Mouse (Mus musculus): ENCODE results near the gene Gcgr. TPM values are rescaled to one million over a fixed set of nuclear protein-coding genes. Genes with fewer than 3 reads are reported as not detected.
"Not testable (repeated sequence)": the region's sequence is repeated elsewhere in the genome, so short reads cannot be mapped to it uniquely, and the experiment has no call there.

The Gcgr gene
- polyA plus RNA-seq, 1 experiment from 2014 or later = 0.29 TPM

- Histone ChIP-seq H3K4me1 (peaks cover 22% of the 10 kb centered on the region), H3K9me3 (no peaks in the 10 kb centered on the region), H3K36me3 (peaks cover 46% of the 10 kb centered on the region), H3K9ac (replicated peaks) (no peak overlapping the region), H3K27me3 (no peaks in the 10 kb centered on the region), H3K4me3 (no peak overlapping the region), H3K27ac (replicated peaks) (no peak overlapping the region), H3K4me2 (replicated peaks) (no peak overlapping the region)
- WGBS = 90% methylated on average over 3 of the region's 3 CpGs
- no peak for ATAC-seq (ENCODE audit: low FRiP score, low read depth)
Observed at GRCm38 (mm10) chr11:120545964-120546363, 15.5 kb downstream of the Gcgr start.

DNA sequence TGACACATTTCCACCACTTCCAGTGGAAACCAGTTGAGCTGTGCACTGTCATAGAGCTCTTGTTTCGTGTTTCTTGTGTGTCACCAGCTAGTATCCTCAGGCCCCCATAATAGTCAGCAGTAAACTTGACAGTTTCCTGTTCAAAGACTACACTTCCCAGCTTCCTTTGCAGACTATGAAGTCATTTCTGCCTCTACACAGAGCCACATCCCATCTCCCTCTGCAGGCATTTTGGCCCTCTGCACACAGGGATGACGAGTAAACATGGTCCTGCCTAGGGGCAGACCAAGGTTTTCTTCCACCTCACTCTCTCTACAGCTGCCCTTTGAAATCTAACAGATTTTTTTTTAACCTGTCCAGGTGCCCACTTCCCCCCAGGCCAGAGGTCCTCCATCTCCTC is 17.0 kb downstream of the Gcgr start:
- ATAC-seq (ENCODE audit: low FRiP score, low read depth) = no peak
- 0 out of 2 replicates have a peak overlapping the region, but pooled peaks have one; percentile 91 for H3K4me2 ChIP-seq (replicated peaks)
- no peak overlapping the region for H3K4me3 ChIP-seq
- 72% methylated on average over 2 of the region's 2 CpGs for WGBS
- H3K9ac ChIP-seq (replicated peaks) = no peak overlapping the region; the same call in 1 of the 2 replicates
- H3K36me3 ChIP-seq = peaks cover 37% of the 10 kb centered on the region
- no peaks in the 10 kb centered on the region for H3K27me3 ChIP-seq
- H3K27ac ChIP-seq (replicated peaks) = no peak overlapping the region
- H3K9me3 ChIP-seq = no peaks in the 10 kb centered on the region
- peaks cover 22% of the 10 kb centered on the region for H3K4me1 ChIP-seq

DNA sequence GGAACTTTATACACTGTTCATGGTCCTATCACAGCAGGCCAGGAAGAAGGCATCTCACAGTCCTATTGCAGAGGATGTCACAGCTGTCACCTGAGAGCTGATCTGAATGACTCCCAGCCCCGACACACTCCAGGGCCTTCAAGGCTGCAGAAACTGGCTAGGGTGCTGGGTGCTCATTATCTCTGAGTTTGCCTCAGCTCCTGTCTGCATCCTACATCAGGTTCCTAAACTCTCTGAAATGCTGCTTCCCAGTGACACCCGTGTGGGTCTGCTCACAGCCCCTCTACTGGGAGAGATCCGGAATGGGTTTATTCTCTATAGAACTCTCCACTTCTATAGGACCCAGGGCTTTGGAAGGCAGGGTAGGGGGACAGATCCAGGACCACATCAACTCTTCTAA is 17.7 kb downstream of the Gcgr start:
- Histone ChIP-seq H3K27me3 (no peaks in the 10 kb centered on the region), H3K4me1 (peaks cover 22% of the 10 kb centered on the region), H3K27ac (replicated peaks) (no peak overlapping the region), H3K4me3 (peak overlapping the region; percentile 86), H3K9me3 (no peaks in the 10 kb centered on the region), H3K4me2 (replicated peaks) (peak overlapping the region; percentile 91), H3K36me3 (peaks cover 29% of the 10 kb centered on the region), H3K9ac (replicated peaks) (peak overlapping the region; percentile 97)
- ATAC-seq (ENCODE audit: low FRiP score, low read depth) = no peak
- 90% methylated on average over 3 of the region's 3 CpGs for WGBS

DNA sequence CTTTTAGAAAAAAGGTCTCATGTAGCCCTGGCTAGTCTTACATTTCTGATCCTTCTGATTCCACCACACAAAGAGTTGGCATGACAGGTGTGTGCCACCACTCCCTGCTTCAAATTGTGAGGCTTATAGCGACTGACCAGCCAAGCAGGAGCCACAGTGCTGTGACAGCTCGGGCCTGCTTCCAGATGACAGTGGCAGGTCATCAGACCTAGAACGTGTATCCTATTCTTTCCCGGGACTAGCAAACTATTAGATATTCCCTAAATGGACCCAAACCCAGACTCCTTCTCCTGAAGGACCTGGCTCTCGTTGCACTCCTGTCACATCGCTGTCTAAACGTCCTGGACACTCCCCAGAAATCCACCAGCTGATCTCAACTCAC is 18.3 kb downstream of the Gcgr start:
- no peak for ATAC-seq (ENCODE audit: low FRiP score, low read depth)
- Histone ChIP-seq H3K4me3 (peak overlapping the region; percentile 86), H3K4me2 (replicated peaks) (peak overlapping the region; percentile 91), H3K9me3 (no peaks in the 10 kb centered on the region), H3K4me1 (peaks cover 22% of the 10 kb centered on the region), H3K9ac (replicated peaks) (peak overlapping the region; percentile 97), H3K27ac (replicated peaks) (peak overlapping the region; percentile 85), H3K36me3 (peaks cover 24% of the 10 kb centered on the region), H3K27me3 (no peaks in the 10 kb centered on the region)
- WGBS = 33% methylated on average over 7 of the region's 7 CpGs

DNA sequence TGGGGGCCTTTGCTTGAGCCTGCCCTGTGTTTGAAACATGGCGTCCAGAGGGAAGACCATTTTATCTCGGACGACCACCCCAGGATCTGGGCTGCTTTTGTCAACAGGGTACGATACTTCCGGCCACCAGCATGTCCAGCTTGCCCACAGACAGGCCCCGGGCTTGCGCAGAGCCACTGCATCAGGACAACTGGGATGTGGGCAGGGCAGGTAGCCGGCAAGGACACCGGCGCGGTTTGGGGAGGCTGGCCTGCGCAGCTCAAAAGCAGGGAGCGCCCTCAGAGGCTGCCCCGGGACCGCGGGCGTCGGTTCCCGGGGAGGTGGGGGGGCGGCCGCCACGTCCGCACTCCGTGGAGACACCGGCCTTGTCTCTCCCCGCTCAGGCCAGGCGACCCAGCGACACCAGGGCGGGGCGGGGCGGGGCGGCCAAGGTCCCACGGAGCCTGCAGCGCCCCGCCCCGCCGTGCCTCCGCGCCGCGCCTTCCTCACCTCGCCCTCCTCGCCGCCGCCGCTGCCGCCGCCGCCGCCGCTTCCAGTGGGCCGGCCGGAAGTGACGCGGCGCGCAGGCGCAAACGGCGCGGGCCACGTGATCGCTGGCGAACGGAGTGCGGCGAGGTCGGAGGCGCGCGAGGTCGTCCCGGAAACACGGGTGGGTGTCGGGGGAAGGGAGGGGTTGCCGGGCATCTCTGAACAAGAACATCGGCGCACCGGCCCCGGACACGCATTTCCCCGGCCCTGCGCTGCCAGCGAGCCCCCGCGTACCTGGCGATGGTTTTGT is 18.9 kb downstream of the Gcgr start, which contains the start of gene Mcrip1:
Gene Mcrip1, minus strand, starts transcription at position 560 of the 778 bp plus-strand sequence.
- Histone ChIP-seq H3K27me3 (no peaks in the 10 kb centered on the region), H3K4me1 (peaks cover 22% of the 10 kb centered on the region), H3K4me3 (peak within 1 kb of the TSS; percentile 86), H3K27ac (replicated peaks) (peak within 1 kb of the TSS; percentile 85), H3K9me3 (no peaks in the 10 kb centered on the region), H3K9ac (replicated peaks) (peak within 1 kb of the TSS; percentile 97), H3K36me3 (peaks cover 18% of the 10 kb centered on the region), H3K4me2 (replicated peaks) (peak within 1 kb of the TSS; percentile 91)
- peak; percentile 94 for ATAC-seq (ENCODE audit: low FRiP score, low read depth)
- under 1% methylated on average over 83 of the region's 87 CpGs for WGBS

DNA sequence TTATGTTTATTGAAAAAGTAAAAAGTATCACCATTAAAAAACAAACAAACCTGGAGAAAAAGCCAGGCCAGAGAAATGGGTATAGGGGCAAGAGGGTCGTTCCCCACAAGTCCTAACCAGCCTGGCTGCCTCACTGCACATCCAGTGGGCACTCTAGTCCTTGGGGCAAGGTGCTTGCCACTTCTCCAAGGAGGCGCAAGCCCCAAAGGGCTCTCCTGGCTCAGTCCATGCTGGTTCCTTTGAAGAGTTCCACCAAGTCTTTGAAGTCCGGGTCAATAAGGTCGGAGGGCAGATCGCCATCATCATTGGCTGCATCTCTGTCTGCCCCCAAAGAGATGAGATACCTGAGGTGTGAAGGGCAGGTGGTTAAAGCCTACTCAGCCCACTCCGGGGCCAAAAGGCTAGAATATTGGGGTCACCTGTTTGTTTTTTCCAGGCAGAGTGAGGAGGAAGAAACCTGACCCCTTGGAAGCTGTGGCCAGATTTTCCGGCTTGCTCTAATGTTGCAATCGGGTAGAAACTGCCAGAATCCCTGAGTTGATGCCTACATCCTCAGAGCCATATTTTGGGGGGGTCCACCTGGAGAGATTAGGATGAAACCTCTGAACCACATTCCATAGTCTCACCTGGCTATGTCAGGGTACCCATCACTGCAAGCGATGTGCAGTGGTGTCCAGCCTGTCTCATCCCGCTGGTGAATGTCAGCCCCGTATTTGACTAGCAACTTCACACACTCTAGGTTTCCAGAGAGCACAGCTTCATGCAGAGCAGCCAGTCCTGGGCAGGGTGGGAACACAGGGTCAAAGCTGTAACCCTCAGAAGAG is 19.7 kb downstream of the Gcgr start:
- Histone ChIP-seq H3K27ac (replicated peaks) (peak overlapping the region; percentile 85), H3K4me3 (peak overlapping the region; percentile 86), H3K4me2 (replicated peaks) (peak overlapping the region; percentile 91), H3K36me3 (peaks cover 9% of the 10 kb centered on the region; the same call in 1 of the 2 replicates), H3K9ac (replicated peaks) (peak overlapping the region; percentile 97), H3K4me1 (peaks cover 22% of the 10 kb centered on the region), H3K27me3 (no peaks in the 10 kb centered on the region), H3K9me3 (no peaks in the 10 kb centered on the region)
- WGBS = 76% methylated on average over 11 of the region's 11 CpGs
- peak; percentile 73 for ATAC-seq (ENCODE audit: low FRiP score, low read depth)

GRCm38 (mm10) chr11:120550810-120551440 is 20.4 kb downstream of the Gcgr start, which contains the start of gene Ppp1r27:
Ppp1r27 (minus strand) TSS chr11:120551132.
- Histone ChIP-seq H3K27me3 (no peaks in the 10 kb centered on the region), H3K36me3 (0 out of 2 replicates have a peak, but pooled peaks cover 5% of the 10 kb centered on the region), H3K27ac (replicated peaks) (peak within 1 kb of the TSS; percentile 85), H3K4me3 (peak within 1 kb of the TSS; percentile 86), H3K4me2 (replicated peaks) (peak within 1 kb of the TSS; percentile 91), H3K9me3 (no peaks in the 10 kb centered on the region), H3K9ac (replicated peaks) (peak within 1 kb of the TSS; percentile 97), H3K4me1 (peaks cover 22% of the 10 kb centered on the region)
- ATAC-seq (ENCODE audit: low FRiP score, low read depth) = no peak
- WGBS = 95% methylated on average over 28 of the region's 28 CpGs

DNA sequence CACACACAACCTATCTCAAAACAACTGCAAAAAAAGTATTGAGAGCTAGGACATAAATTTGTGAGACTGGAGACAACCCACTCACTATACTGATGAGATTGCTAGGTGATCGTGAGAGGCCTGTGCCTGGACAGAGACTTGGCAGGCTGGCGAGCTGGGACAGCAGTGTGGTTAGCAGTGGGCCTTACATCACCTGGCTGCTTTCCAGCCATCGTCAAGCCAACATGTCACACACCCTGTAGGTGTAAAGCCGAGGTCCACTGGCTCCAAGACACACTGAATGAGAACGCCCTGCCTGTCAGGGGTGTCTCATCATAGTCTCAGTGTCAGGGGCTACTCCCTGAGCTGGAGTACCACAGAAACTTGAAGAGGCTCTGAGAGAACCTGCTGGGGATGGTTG is 22.2 kb downstream of the Gcgr start:
- Histone ChIP-seq H3K27me3 (no peaks in the 10 kb centered on the region), H3K9me3 (peaks cover 7% of the 10 kb centered on the region; the same call in 1 of the 2 replicates), H3K27ac (replicated peaks) (no peak overlapping the region), H3K36me3 (no peaks in the 10 kb centered on the region), H3K4me1 (peaks cover 19% of the 10 kb centered on the region), H3K9ac (replicated peaks) (no peak overlapping the region), H3K4me2 (replicated peaks) (no peak overlapping the region), H3K4me3 (no peak overlapping the region)
- ATAC-seq (ENCODE audit: low FRiP score, low read depth) = no peak
- 80% methylated on average over 5 of the region's 5 CpGs for WGBS

GRCm38 (mm10) chr11:120554834-120555233 is 24.3 kb downstream of the Gcgr start:
- no peak overlapping the region for H3K4me3 ChIP-seq
- H3K4me1 ChIP-seq = peaks cover 6% of the 10 kb centered on the region
- ATAC-seq (ENCODE audit: low FRiP score, low read depth) = no peak
- no peak overlapping the region for H3K27ac ChIP-seq (replicated peaks)
- no peak overlapping the region for H3K9ac ChIP-seq (replicated peaks)
- no peak overlapping the region for H3K4me2 ChIP-seq (replicated peaks)
- WGBS = 82% methylated on average over 7 of the region's 7 CpGs
- peaks cover 7% of the 10 kb centered on the region; the same call in 1 of the 2 replicates for H3K9me3 ChIP-seq
- no peaks in the 10 kb centered on the region for H3K27me3 ChIP-seq
- peaks cover 11% of the 10 kb centered on the region for H3K36me3 ChIP-seq

DNA sequence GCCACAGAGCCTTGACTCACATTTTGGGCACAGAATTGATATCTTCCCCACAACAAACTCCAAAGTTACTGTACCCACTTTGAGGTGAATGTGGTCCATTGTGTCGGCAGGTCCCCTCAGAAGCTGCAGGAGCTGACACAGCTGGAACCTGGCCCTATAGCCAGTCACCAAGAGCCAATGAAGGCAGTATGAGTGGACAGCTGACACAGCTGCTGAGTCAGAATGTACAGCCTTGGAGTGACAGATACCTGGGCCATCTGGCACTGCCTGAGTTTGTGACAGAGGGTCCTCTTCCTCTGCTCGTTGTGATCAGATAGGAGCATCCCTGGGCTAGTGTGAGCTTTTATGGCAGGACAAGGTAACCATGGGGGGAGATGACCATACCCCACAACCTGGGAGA is 24.8 kb downstream of the Gcgr start:
- Histone ChIP-seq H3K36me3 (peaks cover 15% of the 10 kb centered on the region), H3K4me1 (peaks cover 2% of the 10 kb centered on the region), H3K4me3 (no peak overlapping the region), H3K27me3 (no peaks in the 10 kb centered on the region), H3K9ac (replicated peaks) (no peak overlapping the region), H3K27ac (replicated peaks) (no peak overlapping the region), H3K4me2 (replicated peaks) (no peak overlapping the region), H3K9me3 (peaks cover 7% of the 10 kb centered on the region; the same call in 1 of the 2 replicates)
- 92% methylated on average over 2 of the region's 2 CpGs for WGBS
- ATAC-seq (ENCODE audit: low FRiP score, low read depth) = no peak

- H3K36me3 ChIP-seq = peaks cover 51% of the 10 kb centered on the region
- H3K27me3 ChIP-seq; H3K4me2 ChIP-seq (replicated peaks); H3K9ac ChIP-seq (replicated peaks); H3K4me1 ChIP-seq; H3K4me3 ChIP-seq; H3K27ac ChIP-seq (replicated peaks); ATAC-seq (ENCODE audit: low FRiP score, low read depth); H3K9me3 ChIP-seq: not testable (repeated sequence)
- 88% methylated on average over 6 of the region's 6 CpGs for WGBS
Observed at GRCm38 (mm10) chr11:120558843-120559242, 28.3 kb downstream of the Gcgr start.

All from midbrain, embryonic 12.5 days (tissue).